Mouse (Mus musculus): ENCODE results near the gene Gpr153.

DNA sequence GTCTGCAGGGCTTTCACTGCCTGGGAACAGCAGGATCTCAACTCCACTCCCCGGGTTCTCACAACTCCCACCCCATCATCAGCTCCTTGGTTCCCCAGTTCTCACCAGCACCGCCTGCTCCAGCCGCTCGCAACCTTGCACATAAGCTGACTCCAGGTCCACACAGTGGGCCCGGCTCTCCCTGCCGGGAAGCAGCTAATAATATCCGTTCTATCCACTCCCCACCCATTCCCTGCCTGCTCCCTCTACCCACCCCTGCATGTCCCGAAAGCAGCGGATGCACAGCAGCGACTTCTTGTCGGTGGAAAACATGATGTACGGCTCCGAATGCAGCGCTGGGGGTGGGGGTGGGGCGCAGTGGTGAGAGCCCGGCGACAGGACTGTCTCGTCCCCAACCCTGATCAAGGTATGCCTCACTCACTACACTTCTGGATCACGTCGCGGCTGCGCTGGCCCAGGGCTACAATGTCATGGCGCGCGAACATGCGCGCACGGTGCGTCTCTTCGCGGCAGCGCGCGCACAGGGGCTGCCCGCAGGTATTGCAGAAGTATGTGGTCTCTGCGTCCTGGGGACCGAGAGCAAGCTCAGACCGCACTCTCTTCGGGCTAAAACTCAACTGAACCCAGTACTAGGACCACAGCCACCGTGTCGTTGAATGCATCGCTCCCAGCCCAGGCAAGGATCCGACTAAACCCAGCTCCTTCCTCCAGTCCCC lies 41.6 kb downstream of the Gpr153 start:
- TF ChIP-seq RAD21 (IDR thresholded peaks at IDR 0.05; ENCODE audit: low read depth, low read length) (no peak), POLR2AphosphoS2 (IDR thresholded peaks at IDR 0.05; ENCODE audit: low read depth, low read length) (no peak), HCFC1 (IDR thresholded peaks at IDR 0.05; ENCODE audit: low read depth, low read length) (no peak), MAFK (IDR thresholded peaks at IDR 0.05; ENCODE audit: insufficient replicate concordance, low read length) (no peak), MYC (IDR thresholded peaks at IDR 0.05; ENCODE audit: low read depth, low read length) (no peak), EP300 (IDR thresholded peaks at IDR 0.05; ENCODE audit: low read length) (no peak), CTCF (conservative IDR thresholded peaks at IDR 0.05 in 1 of 2, IDR thresholded peaks at IDR 0.05 in 1 of 2; ENCODE audit: low read depth in 2 of 2, low read length in 2 of 2) (no peak), MAX (IDR thresholded peaks at IDR 0.05; ENCODE audit: low read length) (no peak)

Measured in CH12.LX (cell line).